Mouse (Mus musculus) midbrain, postnatal 0 days (tissue): Measurements from ENCODE around the gene Itga2. TPM values are rescaled to one million over a fixed set of nuclear protein-coding genes. Genes with fewer than 3 reads are reported as not detected.

Source experiments
- ATAC-seq: fragments of 200-750 bp; cut with Nextera tagmentation; 2 replicates; pipeline ENCODE4 v1.8.0; 2017; ENCODE audit warnings: moderate number of reproducible peaks, mild to moderate bottlenecking, moderate TSS enrichment, moderate library complexity; ENCODE audit not compliant: low FRiP score
- DNase-seq: peaks from one replicate; pipeline ENCODE4 v3.0.0-alpha.2; 2015; ENCODE audit warnings: low spot score
- H3K27ac ChIP-seq: fragments of 300-500 bp; sonication (generic); 2 replicates; pipeline ENCODE4 v1.5.1; 2014; ENCODE audit warnings: low read depth, mild to moderate bottlenecking, low read length, mixed read lengths
- H3K27me3 ChIP-seq: fragments of 300-500 bp; sonication (generic); 2 replicates; pipeline ENCODE4 v1.6.1; 2014; ENCODE audit warnings: low read length, control low read depth, mixed read lengths; ENCODE audit not compliant: insufficient read depth
- H3K36me3 ChIP-seq: fragments of 300-500 bp; sonication (generic); 2 replicates; pipeline ENCODE4 v1.6.1; 2014; ENCODE audit warnings: low read length, control low read depth, mixed read lengths; ENCODE audit not compliant: insufficient read depth
- H3K4me1 ChIP-seq: fragments of 300-500 bp; sonication (generic); 2 replicates; pipeline ENCODE4 v1.6.1; 2014; ENCODE audit warnings: mild to moderate bottlenecking, control low read depth, antibody characterized with exemption, low read length, mixed read lengths; ENCODE audit not compliant: insufficient read depth
- H3K4me2 ChIP-seq: fragments of 300-500 bp; sonication (generic); 2 replicates; pipeline ENCODE4 v1.6.1; 2014; ENCODE audit warnings: low read depth, mild to moderate bottlenecking, low read length, mixed read lengths; ENCODE audit not compliant: poor library complexity, severe bottlenecking
- H3K4me3 ChIP-seq: fragments of 300-500 bp; sonication (generic); 2 replicates; pipeline ENCODE4 v1.5.1; 2014; ENCODE audit warnings: low read depth, mild to moderate bottlenecking, low read length, moderate library complexity
- H3K9ac ChIP-seq: fragments of 300-500 bp; sonication (generic); replicated peaks from 2 replicates; pipeline ENCODE4 v1.6.1; 2014; ENCODE audit warnings: mild to moderate bottlenecking, low read length, moderate library complexity, mixed read lengths; ENCODE audit not compliant: poor library complexity, severe bottlenecking
- H3K9me3 ChIP-seq: fragments of 300-500 bp; sonication (generic); 2 replicates; pipeline ENCODE4 v1.6.1; 2016; ENCODE audit warnings: low read length, control low read depth
- CTCF ChIP-seq: IDR thresholded peaks from 2 replicates; pipeline ENCODE4 v1.5.1; 2016; ENCODE audit warnings: antibody characterized with exemption, mild to moderate bottlenecking
- WGBS: fragments of 180-500 bp; shearing (Covaris S2); extraction: QIAGEN DNeasy Blood & Tissue Kit; methylation state at CpG from one replicate; pipeline ENCODE4 v1.1.7; 2014; 5-methylcytosine and 5-hydroxymethylcytosine counted together
- polyA plus RNA-seq: library from polyadenylated mRNA; unstranded; fragments of >200 nt; fragmentation: Nextera tagmentation; extraction: Ambion mirVana; gene quantifications from 2 replicates; pipeline ENCODE4 v1.2.1, GENCODE M21; 2015
- total RNA-seq: library from RNA; depleted of rRNA; stranded (reverse); fragments of >200 nt; gene quantifications from 2 replicates; pipeline ENCODE4 v1.2.3, GENCODE M21; 2014

The Itga2 gene
- total and polyA plus RNA-seq, 2 experiments from 2014 or later, result 0.31 to 1.1 TPM

GRCm38 (mm10) chr13:114933541-114933940, 1.6 kb upstream of the Itga2 start:
- Histone ChIP-seq H3K27ac (no peak overlapping the region), H3K9me3 (no peaks in the 10 kb centered on the region), H3K9ac (no peak overlapping the region), H3K4me2 (no peak overlapping the region), H3K27me3 (peaks cover 29% of the 10 kb centered on the region), H3K4me3 (no peak overlapping the region), H3K4me1 (peaks cover 6% of the 10 kb centered on the region; the same call in 1 of the 2 replicates), H3K36me3 (no peaks in the 10 kb centered on the region)
- DNase-seq (no peak), ATAC-seq (no peak)
- no peak for TF ChIP-seq CTCF
- WGBS, result 88% methylated on average over 7 of the region's 7 CpGs

GRCm38 (mm10) chr13:114930996-114931649, 777 bp downstream of the Itga2 start:
- under 1% methylated on average over 10 of the region's 10 CpGs for WGBS
- no peak for DNase-seq
- no peak overlapping the region for H3K27ac ChIP-seq

GRCm38 (mm10) chr13:114924785-114925184, 7.1 kb downstream of the Itga2 start:
- Histone ChIP-seq H3K36me3 (no peaks in the 10 kb centered on the region), H3K27ac (no peak overlapping the region), H3K27me3 (peaks cover 12% of the 10 kb centered on the region; the same call in 1 of the 2 replicates), H3K9ac (no peak overlapping the region), H3K4me1 (no peaks in the 10 kb centered on the region), H3K4me3 (no peak overlapping the region), H3K4me2 (no peak overlapping the region), H3K9me3 (no peaks in the 10 kb centered on the region)
- DNase-seq (no peak), ATAC-seq (no peak)
- WGBS, result 83% methylated on average over 1 of the region's 1 CpGs
- no peak for TF ChIP-seq CTCF

More at GRCm38 (mm10) chr13:114930996-114931649, 777 bp downstream of the Itga2 start:
- peaks cover 33% of the 10 kb centered on the region for H3K27me3 ChIP-seq
- H3K9me3 ChIP-seq, result no peaks in the 10 kb centered on the region
- ATAC-seq, result 0 out of 2 replicates have a peak, but pooled peaks have one; percentile 60
- H3K4me3 ChIP-seq, result peak overlapping the region; percentile 39
- no peaks in the 10 kb centered on the region for H3K36me3 ChIP-seq
- H3K4me2 ChIP-seq, result peak overlapping the region; percentile 87
- TF ChIP-seq CTCF, result no peak
- H3K9ac ChIP-seq, result no peak overlapping the region
- H3K4me1 ChIP-seq, result peaks cover 6% of the 10 kb centered on the region; the same call in 1 of the 2 replicates

DNA sequence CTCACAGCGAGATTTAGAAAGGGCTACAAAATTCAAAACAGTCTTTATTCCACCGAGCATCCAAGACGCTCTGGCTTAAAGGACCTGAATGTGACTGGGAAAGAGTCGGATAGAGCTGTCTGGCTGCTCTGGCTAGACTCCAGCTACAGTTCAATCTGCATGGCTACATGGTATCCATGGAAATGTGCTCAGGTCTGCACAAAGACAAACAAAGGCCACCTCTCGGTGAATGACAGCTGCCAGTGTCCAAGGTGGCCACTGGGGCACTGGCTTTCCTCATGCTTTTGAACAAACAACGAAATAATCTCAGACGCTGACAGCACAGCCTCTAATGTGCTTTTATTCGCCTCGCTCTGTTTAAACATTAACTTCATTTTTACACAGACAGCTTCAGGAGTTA, 8.6 kb downstream of the Itga2 start:
- Histone ChIP-seq H3K27ac (no peak overlapping the region; the same call in 1 of the 2 replicates), H3K9ac (no peak overlapping the region; the same call in 1 of the 2 replicates), H3K4me1 (no peaks in the 10 kb centered on the region), H3K4me2 (peak overlapping the region; percentile 7; the same call in 1 of the 2 replicates), H3K9me3 (no peaks in the 10 kb centered on the region), H3K36me3 (no peaks in the 10 kb centered on the region), H3K4me3 (no peak overlapping the region), H3K27me3 (0 out of 2 replicates have a peak, but pooled peaks cover 7% of the 10 kb centered on the region)
- peak; percentile 87 for ATAC-seq
- DNase-seq, result peak; percentile 85
- peak; percentile 33; the same call in 1 of the 2 replicates for TF ChIP-seq CTCF
- WGBS, result 9% methylated on average over 9 of the region's 9 CpGs

GRCm38 (mm10) chr13:114915767-114916166, 16.1 kb downstream of the Itga2 start:
- TF ChIP-seq CTCF, result no peak
- Histone ChIP-seq H3K9me3 (no peaks in the 10 kb centered on the region), H3K4me1 (no peaks in the 10 kb centered on the region), H3K9ac (no peak overlapping the region), H3K27me3 (no peaks in the 10 kb centered on the region), H3K36me3 (no peaks in the 10 kb centered on the region), H3K4me3 (no peak overlapping the region), H3K4me2 (no peak overlapping the region), H3K27ac (no peak overlapping the region)
- ATAC-seq (no peak), DNase-seq (no peak)
- 59% methylated on average over 5 of the region's 5 CpGs for WGBS

- H3K27me3 ChIP-seq, result no peaks in the 10 kb centered on the region
- no peak overlapping the region for H3K4me2 ChIP-seq
- no peaks in the 10 kb centered on the region for H3K36me3 ChIP-seq
- no peaks in the 10 kb centered on the region for H3K4me1 ChIP-seq
- no peak overlapping the region for H3K4me3 ChIP-seq
- WGBS, result 92% methylated on average over 4 of the region's 4 CpGs
- H3K9me3 ChIP-seq, result no peaks in the 10 kb centered on the region
- TF ChIP-seq CTCF, result no peak
- no peak overlapping the region for H3K27ac ChIP-seq
- no peak overlapping the region for H3K9ac ChIP-seq
- no peak for ATAC-seq
- no peak for DNase-seq
Observed at GRCm38 (mm10) chr13:114914963-114915362, 16.9 kb downstream of the Itga2 start.
